Mouse (Mus musculus): ENCODE measurements at regions not wholly inside any gene's neighbourhood (a gene's known extent, or its start where the extent isn't known, plus 50 kb on each side); places are given as distances from the start of the nearest gene placed in this dataset.

DNA sequence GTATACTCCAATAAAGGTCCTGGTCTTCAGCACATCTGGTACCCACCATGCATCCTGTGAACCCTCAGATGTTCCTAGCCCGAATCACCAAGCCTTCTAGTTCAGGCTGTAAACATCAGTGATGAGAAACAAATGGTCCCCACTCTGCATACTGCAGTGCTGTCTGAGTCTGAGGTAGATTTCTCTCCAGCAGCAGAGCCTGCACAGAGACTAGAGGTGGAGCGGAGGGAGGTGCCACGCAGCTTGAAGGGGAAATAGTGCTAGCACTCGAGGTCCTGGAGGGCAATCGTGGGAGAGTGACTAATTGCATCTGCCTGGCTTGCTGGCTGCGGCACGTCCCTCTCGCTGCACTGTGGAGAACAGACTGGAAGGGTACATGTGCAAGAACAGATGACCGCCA, 228.7 kb downstream of the Bcor start:
- no peak for DNase-seq

- DNase-seq = no peak
These were observed 224.8 kb downstream of the Bcor start for GRCm38 (mm10) chrX:11935337-11935736.

DNA sequence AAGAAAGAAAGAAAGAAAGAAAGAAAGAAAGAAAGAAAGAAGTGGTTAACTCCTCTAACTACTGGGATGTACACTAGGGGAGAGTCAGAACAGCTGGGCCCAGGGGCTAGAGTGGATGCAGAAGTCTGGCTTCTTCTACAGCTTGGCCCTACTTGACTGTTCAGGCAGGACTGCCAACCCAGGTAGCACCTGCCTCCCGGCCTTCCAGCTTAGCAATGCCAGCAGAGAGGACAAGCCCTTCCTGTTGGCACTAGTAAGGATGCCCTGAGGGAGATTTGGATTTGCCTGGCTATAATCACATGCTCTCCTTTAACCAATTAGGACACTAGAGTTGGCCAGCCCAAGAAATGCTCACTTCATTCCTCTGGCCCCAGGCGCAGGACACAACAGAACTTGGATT, 219.9 kb downstream of the Bcor start:
- DNase-seq = no peak

DNA sequence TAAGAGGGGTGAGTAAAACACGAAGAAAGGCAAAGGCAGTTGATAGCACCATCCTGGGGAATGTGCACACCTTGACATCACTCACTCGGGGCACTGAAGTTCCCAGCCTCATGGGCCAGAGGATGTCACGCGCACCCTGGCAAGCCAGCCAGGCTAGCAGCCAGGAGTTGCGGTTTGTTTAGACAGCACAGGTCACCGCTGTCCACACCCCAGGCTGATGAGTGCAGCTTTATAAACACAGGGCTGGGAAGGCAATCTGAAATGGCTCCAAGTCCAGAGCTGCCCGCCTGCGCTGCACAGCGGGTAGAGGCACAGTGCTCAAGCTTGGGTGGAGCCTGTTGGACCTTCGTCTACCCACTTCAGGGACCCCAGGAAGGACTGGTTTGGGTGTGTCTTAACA, 216.8 kb downstream of the Bcor start:
- no peak for DNase-seq

- DNase-seq = no peak
These were observed 215.6 kb downstream of the Bcor start for GRCm38 (mm10) chrX:11944574-11944973.

- no peak for DNase-seq
These were observed 214.9 kb downstream of the Bcor start for GRCm38 (mm10) chrX:11945280-11945679.

GRCm38 (mm10) chrX:11952193-11952592, 208.0 kb downstream of the Bcor start:
- no peak for DNase-seq

DNA sequence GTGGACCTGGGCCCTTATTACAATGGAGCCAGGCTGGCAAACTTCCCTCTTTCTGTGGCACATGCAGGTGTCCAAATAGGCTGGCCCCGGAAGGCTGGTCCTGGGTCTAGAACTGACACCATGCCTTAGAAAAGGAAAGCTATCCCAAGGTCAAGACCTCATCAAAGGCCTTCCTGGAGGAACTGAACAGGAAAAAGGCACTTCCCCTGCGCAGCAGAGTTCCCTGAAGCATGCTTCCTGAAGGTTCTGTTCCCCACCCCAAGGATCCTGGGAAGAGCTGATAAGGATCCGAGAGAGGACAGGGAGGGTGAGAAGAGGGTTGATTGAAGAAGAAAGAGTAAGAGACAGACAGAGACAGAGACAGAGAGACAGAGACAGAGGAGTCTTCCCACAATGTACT, 204.0 kb downstream of the Bcor start:
- DNase-seq = no peak

DNA sequence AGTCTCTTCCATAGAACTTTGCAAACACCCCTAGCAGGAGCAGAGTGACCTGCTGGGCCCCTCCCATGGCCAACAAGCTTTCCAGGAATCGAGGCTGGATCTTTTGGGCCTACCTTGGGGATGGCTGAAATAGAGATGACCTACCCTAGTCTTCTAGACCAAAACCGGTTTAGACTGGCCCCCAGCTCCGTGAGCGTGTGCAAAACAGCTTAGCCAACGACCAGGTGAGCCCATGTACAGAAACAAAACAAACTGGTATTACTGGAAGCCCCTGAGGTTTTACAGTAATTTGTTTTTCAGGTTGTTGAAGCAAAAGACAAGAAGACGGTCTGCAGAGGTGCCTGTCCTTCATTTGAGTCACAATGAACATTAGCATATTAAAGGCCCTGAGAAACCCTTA, 203.1 kb downstream of the Bcor start:
- no peak for DNase-seq

DNA sequence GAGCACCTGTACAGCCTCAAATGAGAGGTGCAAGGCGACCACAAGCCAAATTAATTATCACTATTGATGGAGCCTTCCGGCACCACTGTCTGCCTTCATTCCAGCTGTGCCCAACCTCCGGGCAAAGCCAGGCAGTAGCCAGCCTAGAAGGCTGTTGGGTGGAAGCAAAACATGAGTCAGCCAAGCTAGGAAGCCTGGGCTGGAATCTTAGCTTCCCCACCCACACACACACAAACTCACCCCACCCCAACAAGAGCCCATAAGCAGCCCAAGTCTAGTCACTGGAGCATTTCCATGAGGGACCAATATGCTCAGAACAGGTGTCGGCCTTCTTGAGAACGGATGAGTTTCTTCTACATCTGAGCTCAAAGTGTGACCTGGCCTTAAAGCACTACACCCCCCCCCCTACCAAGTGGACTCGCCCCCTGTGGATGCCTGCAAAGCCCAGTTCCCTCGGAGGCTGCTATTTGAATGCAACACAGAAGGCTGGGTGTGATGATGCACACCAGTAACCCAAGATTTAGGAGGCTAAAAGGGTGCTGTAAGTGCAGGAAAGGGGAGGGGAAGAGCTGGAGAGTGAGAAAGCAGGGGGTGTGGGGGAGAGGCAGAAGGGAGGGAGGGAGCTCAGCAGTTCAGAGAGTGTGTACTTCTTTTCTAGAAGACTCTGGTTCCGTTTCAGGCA, 200.1 kb downstream of the Bcor start:
- DNase-seq = no peak

GRCm38 (mm10) chrX:11961350-11961749, 198.8 kb downstream of the Bcor start:
- DNase-seq = no peak

DNA sequence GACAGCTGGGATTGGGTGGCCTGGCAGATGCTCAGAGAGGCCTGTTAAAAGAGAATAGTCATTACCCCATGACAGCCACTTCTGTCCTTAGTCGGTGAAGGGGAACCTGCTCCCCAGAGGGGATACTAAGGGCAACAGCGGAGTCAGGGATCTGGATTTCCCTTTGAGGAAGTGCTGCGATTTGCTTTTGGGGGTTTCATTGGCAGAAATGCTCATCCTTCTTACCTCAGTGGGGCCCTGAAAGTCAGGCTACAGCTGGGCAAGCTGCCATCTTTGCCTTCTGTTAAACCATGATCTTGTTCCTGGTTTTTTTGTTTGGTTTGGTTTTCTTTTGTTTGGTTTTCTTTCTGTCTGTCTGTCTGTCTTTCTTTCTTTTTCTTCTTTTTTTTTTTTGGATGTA, 195.7 kb downstream of the Bcor start:
- no peak for DNase-seq

- DNase-seq = no peak
These were observed 181.5 kb downstream of the Bcor start for GRCm38 (mm10) chrX:11978679-11979078.

DNA sequence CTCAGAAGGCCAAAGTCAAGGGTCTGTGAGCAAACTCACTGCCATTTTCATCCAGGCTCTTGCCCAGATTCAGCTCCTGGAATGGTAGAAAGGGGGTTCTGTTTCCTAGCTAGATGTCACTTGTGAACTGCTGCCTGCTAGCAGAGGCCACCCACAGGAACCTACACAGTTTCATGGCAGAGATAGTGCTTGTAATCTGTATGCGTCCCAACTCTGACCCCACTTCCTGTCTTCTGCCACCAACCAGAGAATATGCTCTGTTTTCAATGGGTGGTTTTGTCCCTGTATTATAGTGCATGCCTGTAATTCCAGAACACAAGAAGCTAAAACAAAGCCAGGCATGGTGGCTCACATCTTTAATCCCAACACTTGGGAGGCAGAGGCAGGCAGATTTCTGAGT, 176.9 kb downstream of the Bcor start:
- no peak for DNase-seq
